Comparison of ENCODE assay signal across 36 mouse cellular contexts in the genomic region with DNA sequence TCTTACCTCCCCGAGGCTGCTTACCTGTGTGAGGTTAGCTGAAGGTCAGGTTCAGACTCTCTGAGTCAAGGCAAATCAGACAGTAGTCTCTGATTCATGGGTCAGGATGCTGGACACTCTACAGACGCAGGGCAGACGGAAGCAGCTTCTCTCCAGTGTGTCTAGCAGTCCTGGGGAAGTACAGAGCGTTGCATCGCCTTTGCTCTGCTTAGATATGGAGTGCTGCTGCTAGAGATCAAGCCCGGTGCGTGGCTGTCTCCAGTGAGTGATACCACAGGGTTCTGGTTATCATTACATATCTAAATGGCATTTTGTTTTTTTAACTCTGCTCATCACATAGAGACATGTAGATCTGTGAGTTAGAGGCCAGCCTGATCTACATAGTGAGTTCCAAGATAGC. TPM values are rescaled to one million over a fixed set of nuclear protein-coding genes. Genes with fewer than 3 reads are reported as not detected.
DNase-seq lines count a peak whose midpoint lies in the region; ATAC-seq lines count a peak whose summit lies in the region.
"Had no signal": no experiment of that assay in that cellular context is flagged by ENCODE, and none has a peak within 500 bp of the region (broad histone marks: within the 10 kb centered on the region; RNA-seq: fewer than 3 reads in every experiment).

No protein-coding gene starts in this region.

- no peak overlapping the region for H3K4me3 ChIP-seq in liver, embryonic 13.5 days (replicated peaks)
- H3K4me3 ChIP-seq in liver, embryonic 11.5 days (ENCODE audit: low read depth, low read length) = no peak overlapping the region
- no peak overlapping the region for H3K4me3 ChIP-seq in brown adipose tissue, adult 24 weeks (ENCODE audit: insufficient read depth, low read depth, low read length)
- H3K4me3 ChIP-seq in heart, embryonic 11.5 days (ENCODE audit: low read depth, low read length) = no peak overlapping the region
- H3K4me3 ChIP-seq: forebrain, embryonic 10.5 days; forebrain, embryonic 13.5 days; heart, adult 2 months; heart, embryonic 10.5 days; hindbrain, embryonic 12.5 days; hindbrain, embryonic 15.5 days had no signal

- peak; percentile 56 for ATAC-seq in liver, embryonic 13.5 days (ENCODE audit: low read depth)
- ATAC-seq in liver, embryonic 11.5 days (replicated peaks; ENCODE audit: low FRiP score) = no peak; the same call in 1 of the 2 replicates
- peak; percentile 54; the same call in 1 of the 2 replicates for ATAC-seq in megakaryocyte-erythroid progenitor cell, adult 5-6 weeks (replicated peaks; ENCODE audit: low FRiP score, low TSS enrichment, poor library complexity, severe bottlenecking)
- no peak for ATAC-seq in heart, embryonic 11.5 days (replicated peaks; ENCODE audit: insufficient number of reproducible peaks, low FRiP score, low TSS enrichment)
- ATAC-seq: activated CD4-positive, CD25-positive, alpha-beta regulatory T cell, adult 4 months; forebrain, embryonic 13.5 days; forebrain, postnatal 0 days had no signal

- no peaks in the 10 kb centered on the region for H3K36me3 ChIP-seq in liver, embryonic 13.5 days
- H3K36me3 ChIP-seq in liver, embryonic 11.5 days (ENCODE audit: control insufficient read depth, insufficient read depth, low read length) = no peaks in the 10 kb centered on the region
- no peaks in the 10 kb centered on the region for H3K36me3 ChIP-seq in heart, embryonic 11.5 days (ENCODE audit: control insufficient read depth, insufficient read depth, low read length)
- H3K36me3 ChIP-seq: forebrain, embryonic 10.5 days; heart, embryonic 10.5 days; hindbrain, embryonic 12.5 days; hindbrain, embryonic 15.5 days had no signal

- 46% methylated on average over 7 of the region's 7 CpGs for WGBS in liver, embryonic 13.5 days (ENCODE audit: insufficient replicate concordance)
- WGBS in liver, embryonic 11.5 days = 49% methylated on average over 7 of the region's 7 CpGs
- WGBS in heart, embryonic 11.5 days (ENCODE audit: insufficient replicate concordance) = 67% methylated on average over 7 of the region's 7 CpGs

- no peak for DNase-seq in liver, embryonic 13.5 days
- DNase-seq in liver, embryonic 11.5 days (ENCODE audit: low spot score) = no peak
- DNase-seq in spleen, postnatal 36 days (ENCODE audit: low spot score in 2 of 2) = peak; percentile 22 to 44
- no peak for DNase-seq in spleen, adult 18-20 months
- no peak for DNase-seq in frontal cortex, postnatal 10 days (ENCODE audit: low spot score in 2 of 2)
- DNase-seq: adrenal gland, adult 8-10 months; adrenal gland, postnatal 25 days; B cell, adult 2 months; cerebellum, adult 11 months; cerebellum, adult 2 months; cerebellum, postnatal 10 days; cerebellum, postnatal 36 days; embryo, embryonic 11 days; forebrain, postnatal 0 days; gastrocnemius, postnatal 36 days; heart, adult 2 months had no signal

- H3K27me3 ChIP-seq in liver, embryonic 13.5 days = no peaks in the 10 kb centered on the region
- no peaks in the 10 kb centered on the region for H3K27me3 ChIP-seq in liver, embryonic 11.5 days (replicated peaks; ENCODE audit: control insufficient read depth, insufficient read depth, low read length)
- H3K27me3 ChIP-seq in heart, embryonic 11.5 days (ENCODE audit: control insufficient read depth, insufficient read depth, low read length) = no peaks in the 10 kb centered on the region
- H3K27me3 ChIP-seq: forebrain, embryonic 13.5 days; hindbrain, embryonic 12.5 days; hindbrain, embryonic 15.5 days had no signal

- H3K9me3 ChIP-seq in liver, embryonic 13.5 days (replicated peaks) = no peaks in the 10 kb centered on the region
- H3K9me3 ChIP-seq in liver, embryonic 11.5 days (ENCODE audit: control insufficient read depth, low read length) = no peaks in the 10 kb centered on the region
- H3K9me3 ChIP-seq in heart, embryonic 11.5 days (replicated peaks; ENCODE audit: control insufficient read depth, low read length) = no peaks in the 10 kb centered on the region
- H3K9me3 ChIP-seq: forebrain, embryonic 10.5 days; forebrain, embryonic 13.5 days; heart, embryonic 10.5 days; hindbrain, embryonic 12.5 days; hindbrain, embryonic 15.5 days had no signal

- H3K4me2 ChIP-seq in liver, embryonic 13.5 days = no peak overlapping the region
- no peak overlapping the region for H3K4me2 ChIP-seq in liver, embryonic 11.5 days
- H3K4me2 ChIP-seq in heart, embryonic 11.5 days = no peak overlapping the region
- H3K4me2 ChIP-seq: forebrain, embryonic 13.5 days; hindbrain, embryonic 12.5 days; hindbrain, embryonic 15.5 days had no signal

- 0 out of 2 replicates have a peak, but pooled peaks cover 3% of the 10 kb centered on the region for H3K4me1 ChIP-seq in liver, embryonic 13.5 days (replicated peaks)
- H3K4me1 ChIP-seq in liver, embryonic 11.5 days (replicated peaks; ENCODE audit: control insufficient read depth, insufficient read depth, low read length) = no peaks in the 10 kb centered on the region
- peaks cover 8% of the 10 kb centered on the region for H3K4me1 ChIP-seq in brown adipose tissue, adult 24 weeks (ENCODE audit: control insufficient read depth, insufficient read depth, insufficient read length, low read length)
- no peaks in the 10 kb centered on the region for H3K4me1 ChIP-seq in heart, embryonic 11.5 days (ENCODE audit: control insufficient read depth, insufficient read depth, low read length)
- H3K4me1 ChIP-seq: forebrain, embryonic 10.5 days; heart, embryonic 10.5 days; hindbrain, embryonic 12.5 days; hindbrain, embryonic 15.5 days had no signal

- H3K27ac ChIP-seq in liver, embryonic 13.5 days = no peak overlapping the region
- H3K27ac ChIP-seq in liver, embryonic 11.5 days (ENCODE audit: low read depth, low read length) = no peak overlapping the region
- 0 out of 2 replicates have a peak overlapping the region, but pooled peaks have one; percentile 33 for H3K27ac ChIP-seq in brown adipose tissue, adult 24 weeks (replicated peaks; ENCODE audit: low read depth, low read length)
- H3K27ac ChIP-seq in heart, embryonic 11.5 days (ENCODE audit: low read depth, low read length) = no peak overlapping the region
- H3K27ac ChIP-seq: forebrain, embryonic 10.5 days; forebrain, embryonic 13.5 days; heart, adult 2 months; heart, embryonic 10.5 days; hindbrain, embryonic 12.5 days; hindbrain, embryonic 15.5 days had no signal

- no peak overlapping the region for H3K9ac ChIP-seq in liver, embryonic 13.5 days
- H3K9ac ChIP-seq in liver, embryonic 11.5 days (ENCODE audit: low read depth, low read length) = no peak overlapping the region
- H3K9ac ChIP-seq in heart, embryonic 11.5 days (ENCODE audit: low read depth, low read length) = no peak overlapping the region
- H3K9ac ChIP-seq: forebrain, embryonic 13.5 days; forebrain, postnatal 0 days; hindbrain, embryonic 12.5 days; hindbrain, embryonic 15.5 days had no signal

RNA-seq across cellular contexts. Expression of a gene that starts 5.6 kb away (rescaled TPM):
- polyA plus RNA-seq in liver, embryonic 13.5 days (2015; fragmentation: Nextera tagmentation; extraction: Ambion mirVana) = 2.8 and 3.8 TPM in 2 replicates
- 3.7 and 5.6 TPM in 2 replicates for polyA plus RNA-seq in liver, embryonic 11.5 days (2014; fragmentation: Nextera tagmentation; extraction: Ambion mirVana)
- 14.6 and 16.9 TPM in 2 replicates for polyA plus RNA-seq in brown adipose tissue, adult 24 weeks (2012; ENCODE audit: insufficient read depth, insufficient read length, missing spikeins)
- total RNA-seq in megakaryocyte-erythroid progenitor cell, adult 5-6 weeks (2014; fragmentation: Nextera tagmentation) = 11.5 and 30.2 TPM in 2 replicates
- 3.1 and 6.2 TPM in 2 replicates for total RNA-seq in megakaryocyte-erythroid progenitor cell, adult 5-6 weeks (2017)
- polyA plus RNA-seq in heart, embryonic 11.5 days (2014; fragmentation: Nextera tagmentation; extraction: Ambion mirVana) = 0.97 and 2.4 TPM in 2 replicates

RNA-seq across cellular contexts. Expression of a gene that starts 13.3 kb away (rescaled TPM):
- 5.4 and 5.6 TPM in 2 replicates for polyA plus RNA-seq in liver, embryonic 13.5 days (2015; fragmentation: Nextera tagmentation; extraction: Ambion mirVana)
- polyA plus RNA-seq in liver, embryonic 11.5 days (2014; fragmentation: Nextera tagmentation; extraction: Ambion mirVana) = 13.9 and 14.6 TPM in 2 replicates
- not detected in 2 replicates for polyA plus RNA-seq in brown adipose tissue, adult 24 weeks (2012; ENCODE audit: insufficient read depth, insufficient read length, missing spikeins)
- 14.1 and 24.4 TPM in 2 replicates for total RNA-seq in megakaryocyte-erythroid progenitor cell, adult 5-6 weeks (2014; fragmentation: Nextera tagmentation)
- 9.7 and 15.2 TPM in 2 replicates for total RNA-seq in megakaryocyte-erythroid progenitor cell, adult 5-6 weeks (2017)
- polyA plus RNA-seq in heart, embryonic 11.5 days (2014; fragmentation: Nextera tagmentation; extraction: Ambion mirVana) = 0.17 and 0.56 TPM in 2 replicates
- total RNA-seq: adrenal gland, postnatal 25 days; forebrain, postnatal 0 days; gastrocnemius, adult 8-10 months; gastrocnemius, postnatal 36 days; heart, adult 2 months; heart, postnatal 25 days had no signal
- polyA plus RNA-seq: cortical plate, adult 2 months; embryonic facial prominence, embryonic 11.5 days; embryonic facial prominence, embryonic 14.5 days; forebrain, embryonic 13.5 days; forebrain, postnatal 0 days; frontal cortex, adult 2 months; heart, adult 2 months had no signal

RNA-seq across cellular contexts. Expression of a gene that starts 29.6 kb away (rescaled TPM):
- not detected in 2 replicates for polyA plus RNA-seq in liver, embryonic 13.5 days (2015; fragmentation: Nextera tagmentation; extraction: Ambion mirVana)
- polyA plus RNA-seq in liver, embryonic 11.5 days (2014; fragmentation: Nextera tagmentation; extraction: Ambion mirVana) = not detected in 2 replicates
- polyA plus RNA-seq in brown adipose tissue, adult 24 weeks (2012; ENCODE audit: insufficient read depth, insufficient read length, missing spikeins) = not detected in 2 replicates
- total RNA-seq in megakaryocyte-erythroid progenitor cell, adult 5-6 weeks (2014; fragmentation: Nextera tagmentation) = not detected in 2 replicates
- total RNA-seq in megakaryocyte-erythroid progenitor cell, adult 5-6 weeks (2017) = not detected in 2 replicates
- not detected in 2 replicates for polyA plus RNA-seq in heart, embryonic 11.5 days (2014; fragmentation: Nextera tagmentation; extraction: Ambion mirVana)
- total RNA-seq: adrenal gland, adult 8-10 months; adrenal gland, postnatal 25 days; forebrain, postnatal 0 days; gastrocnemius, adult 8-10 months; gastrocnemius, postnatal 36 days; granulocyte monocyte progenitor cell, adult 5-6 weeks; heart, adult 2 months; heart, postnatal 25 days; hematopoietic stem cell, adult 5-6 weeks had no signal
- polyA plus RNA-seq: activated CD4-positive, CD25-positive, alpha-beta regulatory T cell, adult 4 months; cerebellum, adult 2 months; cortical plate, adult 2 months; embryonic facial prominence, embryonic 11.5 days; embryonic facial prominence, embryonic 14.5 days; forebrain, embryonic 10.5 days; forebrain, embryonic 13.5 days; forebrain, postnatal 0 days; frontal cortex, adult 2 months; heart, adult 2 months; heart, embryonic 10.5 days; hindbrain, embryonic 12.5 days; hindbrain, embryonic 15.5 days; intestine, embryonic 14.5 days had no signal

RNA-seq across cellular contexts. Expression of a gene that starts 43.0 kb away (rescaled TPM):
- polyA plus RNA-seq in liver, embryonic 13.5 days (2015; fragmentation: Nextera tagmentation; extraction: Ambion mirVana) = not detected in 2 replicates
- polyA plus RNA-seq in liver, embryonic 11.5 days (2014; fragmentation: Nextera tagmentation; extraction: Ambion mirVana) = 0.18 TPM in 1 of 2 replicates, not detected in the other
- not detected in 2 replicates for polyA plus RNA-seq in brown adipose tissue, adult 24 weeks (2012; ENCODE audit: insufficient read depth, insufficient read length, missing spikeins)
- total RNA-seq in megakaryocyte-erythroid progenitor cell, adult 5-6 weeks (2014; fragmentation: Nextera tagmentation) = not detected in 2 replicates
- not detected in 2 replicates for total RNA-seq in megakaryocyte-erythroid progenitor cell, adult 5-6 weeks (2017)
- polyA plus RNA-seq in heart, embryonic 11.5 days (2014; fragmentation: Nextera tagmentation; extraction: Ambion mirVana) = 0.16 TPM in 1 of 2 replicates, not detected in the other
- total RNA-seq: adrenal gland, adult 8-10 months; adrenal gland, postnatal 25 days; gastrocnemius, adult 8-10 months; gastrocnemius, postnatal 36 days; granulocyte monocyte progenitor cell, adult 5-6 weeks; heart, adult 2 months; heart, postnatal 25 days; hematopoietic stem cell, adult 5-6 weeks had no signal
- polyA plus RNA-seq: cerebellum, adult 2 months; cortical plate, adult 2 months; embryonic facial prominence, embryonic 11.5 days; forebrain, embryonic 10.5 days; frontal cortex, adult 2 months; heart, adult 2 months; heart, embryonic 10.5 days; heart, embryonic 14.5 days; heart, postnatal 0 days had no signal

Comparison
In these comparisons a context has a peak if more than half of its experiments do, and no peak if none do; other contexts are left out.
1. ATAC-seq: peak in liver, embryonic 13.5 days (single experiment) and megakaryocyte-erythroid progenitor cell, adult 5-6 weeks (single experiment); none in liver, embryonic 11.5 days (single experiment) and heart, embryonic 11.5 days (single experiment).
2. DNase-seq: peak in spleen, postnatal 36 days (2 of 2); none in liver, embryonic 13.5 days (single experiment), liver, embryonic 11.5 days (single experiment), spleen, adult 18-20 months (0 of 2) and frontal cortex, postnatal 10 days (0 of 2).